Mouse (Mus musculus) heart, postnatal 0 days (tissue): ENCODE measurements at regions not wholly inside any gene's neighbourhood (a gene's known extent, or its start where the extent isn't known, plus 50 kb on each side); places are given as distances from the start of the nearest gene placed in this dataset.

ENCODE experiments used
- ATAC-seq: fragments of 200-750 bp; cut with Nextera tagmentation; 2 replicates; pipeline ENCODE4 v1.8.0; 2017; ENCODE audit warnings: low read depth, moderate number of reproducible peaks, moderate library complexity; ENCODE audit not compliant: insufficient read depth
- DNase-seq: peaks from one replicate; pipeline ENCODE4 v3.0.0-alpha.2; 2016; ENCODE audit warnings: low spot score
- H3K27ac ChIP-seq: fragments of 300-500 bp; sonication (generic); 2 replicates; pipeline ENCODE4 v1.5.1; 2014; ENCODE audit warnings: low read depth, mild to moderate bottlenecking
- H3K27me3 ChIP-seq: fragments of 300-500 bp; sonication (generic); 2 replicates; pipeline ENCODE4 v1.6.1; 2014; ENCODE audit warnings: low read length, mixed read lengths; ENCODE audit not compliant: control insufficient read depth, insufficient read depth
- H3K36me3 ChIP-seq: fragments of 300-500 bp; sonication (generic); replicated peaks from 2 replicates; pipeline ENCODE4 v1.6.1; 2014; ENCODE audit warnings: low read length, mixed read lengths; ENCODE audit not compliant: control insufficient read depth, insufficient read depth
- H3K4me1 ChIP-seq: fragments of 300-500 bp; sonication (generic); 2 replicates; pipeline ENCODE4 v1.6.1; 2014; ENCODE audit warnings: antibody characterized with exemption; ENCODE audit not compliant: control insufficient read depth, insufficient read depth
- H3K4me2 ChIP-seq: fragments of 300-500 bp; sonication (generic); 2 replicates; pipeline ENCODE4 v1.6.1; 2014; ENCODE audit warnings: low read depth, mild to moderate bottlenecking, low read length, moderate library complexity
- H3K4me3 ChIP-seq: fragments of 300-500 bp; sonication (generic); 2 replicates; pipeline ENCODE4 v1.5.1; 2014; ENCODE audit warnings: low read depth, low read length
- H3K9ac ChIP-seq: fragments of 300-500 bp; sonication (generic); replicated peaks from 2 replicates; pipeline ENCODE4 v1.6.1; 2014; ENCODE audit warnings: low read depth, low read length, mixed read lengths
- H3K9me3 ChIP-seq: fragments of 300-500 bp; sonication (generic); replicated peaks from 2 replicates; pipeline ENCODE4 v1.6.1; 2016; ENCODE audit warnings: low read length; ENCODE audit not compliant: control insufficient read depth
- CTCF ChIP-seq: IDR thresholded peaks from 2 replicates; pipeline ENCODE4 v1.5.1; 2016; ENCODE audit warnings: antibody characterized with exemption, control low read depth, low read depth
- EP300 ChIP-seq: IDR thresholded peaks from 2 replicates; pipeline ENCODE4 v1.6.1; 2016; ENCODE audit warnings: antibody characterized with exemption, low read depth
- WGBS: fragments of 180-500 bp; shearing (Covaris S2); extraction: QIAGEN DNeasy Blood & Tissue Kit; methylation state at CpG from one replicate; pipeline ENCODE4 v1.1.7; 2014; 5-methylcytosine and 5-hydroxymethylcytosine counted together

DNA sequence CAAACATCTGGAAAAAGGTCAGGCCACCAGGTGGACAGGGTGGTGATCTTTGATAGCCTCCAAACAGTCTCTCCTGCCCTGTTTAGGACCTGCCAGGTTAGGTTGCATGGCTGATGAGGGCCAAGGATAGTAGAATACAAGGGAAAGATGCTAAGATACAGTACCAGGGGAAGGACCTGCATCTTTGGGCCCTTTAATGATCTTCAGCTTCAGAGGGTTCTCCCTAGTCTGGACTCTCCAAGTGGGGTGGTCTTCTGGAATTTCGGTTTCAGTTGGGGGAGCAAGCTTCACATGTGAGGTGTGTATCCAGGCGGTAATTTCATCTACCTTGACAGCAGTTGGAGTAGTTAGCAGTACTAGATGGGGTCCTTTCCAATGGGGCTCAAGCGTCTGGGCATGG is 316.6 kb upstream of the Meis1 start:
- DNase-seq (no peak), ATAC-seq (no peak)
- Histone ChIP-seq H3K9ac (no peak overlapping the region), H3K4me1 (no peaks in the 10 kb centered on the region), H3K27ac (no peak overlapping the region), H3K27me3 (no peaks in the 10 kb centered on the region), H3K4me2 (no peak overlapping the region), H3K4me3 (no peak overlapping the region), H3K9me3 (no peaks in the 10 kb centered on the region), H3K36me3 (no peaks in the 10 kb centered on the region)
- no peak for TF ChIP-seq EP300
- no peak for TF ChIP-seq CTCF
- WGBS: 87% methylated on average over 3 of the region's 3 CpGs

DNA sequence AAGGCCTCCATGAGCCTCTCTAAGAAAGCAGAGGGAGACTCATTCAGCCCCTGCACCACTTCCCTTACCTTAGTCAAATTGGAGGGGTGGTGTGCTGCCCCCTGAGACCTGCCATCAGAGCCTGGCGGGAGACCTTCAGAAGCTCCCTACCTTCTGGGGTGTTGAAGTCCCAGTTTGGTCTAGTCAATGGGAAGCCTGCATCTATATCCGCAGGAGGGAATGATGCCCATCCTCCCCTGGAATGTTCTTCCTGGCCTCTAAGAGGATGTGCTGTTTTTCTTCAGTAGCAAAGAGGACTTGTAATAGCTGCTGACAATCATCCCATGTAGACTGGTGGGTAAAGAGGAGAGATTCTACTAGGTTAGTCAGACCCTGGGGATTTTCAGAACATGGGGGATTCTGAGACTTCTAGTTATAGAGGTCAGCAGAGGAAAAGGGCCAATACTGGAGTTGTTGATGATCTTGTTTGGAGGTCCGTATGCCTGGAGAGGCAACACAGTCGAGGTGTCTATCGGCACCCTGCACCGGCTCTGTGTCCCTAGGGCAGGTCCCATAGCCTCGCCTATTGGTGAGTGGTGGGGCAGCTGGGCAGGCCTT is 321.0 kb upstream of the Meis1 start:
- WGBS: 89% methylated on average over 7 of the region's 7 CpGs
- Histone ChIP-seq H3K27me3 (no peaks in the 10 kb centered on the region), H3K4me3 (no peak overlapping the region), H3K9ac (no peak overlapping the region), H3K4me1 (no peaks in the 10 kb centered on the region), H3K27ac (no peak overlapping the region), H3K36me3 (no peaks in the 10 kb centered on the region), H3K4me2 (no peak overlapping the region), H3K9me3 (no peaks in the 10 kb centered on the region)
- DNase-seq: no peak
- TF ChIP-seq CTCF (no peak), EP300 (no peak)
- no peak for ATAC-seq

DNA sequence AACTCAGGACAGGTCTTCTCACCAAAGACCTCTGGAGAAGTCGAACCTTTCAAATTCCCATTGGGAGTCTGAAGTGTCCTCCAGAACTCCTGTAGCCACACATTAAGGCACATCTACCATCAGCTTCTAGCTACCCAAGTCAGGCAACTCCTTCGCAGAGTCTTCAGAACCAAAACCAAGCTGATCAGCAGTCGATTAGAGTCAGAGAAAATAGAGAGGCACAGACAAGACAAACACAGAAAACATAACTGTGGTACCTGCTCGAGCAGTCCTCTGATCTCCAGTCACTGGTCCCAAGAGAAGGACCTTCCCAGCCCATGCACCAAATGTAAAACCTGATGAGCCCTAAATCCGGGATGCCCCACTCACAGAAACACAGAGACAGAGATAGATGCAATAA is 322.1 kb upstream of the Meis1 start:
- Histone ChIP-seq H3K9ac (no peak overlapping the region), H3K27me3 (no peaks in the 10 kb centered on the region), H3K4me3 (no peak overlapping the region), H3K27ac (no peak overlapping the region), H3K4me2 (no peak overlapping the region), H3K9me3 (no peaks in the 10 kb centered on the region), H3K4me1 (no peaks in the 10 kb centered on the region), H3K36me3 (no peaks in the 10 kb centered on the region)
- DNase-seq (no peak), ATAC-seq (no peak)
- TF ChIP-seq EP300 (no peak), CTCF (no peak)
- 84% methylated on average over 5 of the region's 5 CpGs for WGBS

DNA sequence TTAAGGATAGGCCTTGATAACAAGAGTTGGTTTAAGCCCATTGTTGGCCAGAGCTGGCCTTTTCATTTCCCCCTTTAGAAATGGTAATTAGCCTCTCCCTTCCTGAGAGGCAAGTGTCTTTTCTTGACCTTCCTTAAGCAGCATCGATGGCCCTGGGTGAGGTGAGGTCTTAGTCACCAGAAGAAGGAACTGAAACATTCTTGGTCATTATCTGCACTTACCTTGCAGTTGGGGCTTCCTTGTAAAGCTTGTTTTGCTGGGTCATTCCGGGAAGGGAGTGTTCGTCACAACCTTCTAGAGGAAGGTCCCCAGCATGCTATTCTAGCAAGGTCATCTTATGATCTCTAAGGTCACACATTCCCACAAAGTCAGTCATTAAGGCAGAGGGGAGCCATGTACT is 322.6 kb upstream of the Meis1 start:
- ATAC-seq: no peak
- no peak overlapping the region for H3K9ac ChIP-seq
- no peak overlapping the region for H3K27ac ChIP-seq
- WGBS: 50% methylated on average over 3 of the region's 3 CpGs
- no peak overlapping the region for H3K4me3 ChIP-seq
- H3K27me3 ChIP-seq: no peaks in the 10 kb centered on the region
- H3K9me3 ChIP-seq: no peaks in the 10 kb centered on the region
- no peak overlapping the region for H3K4me2 ChIP-seq
- no peaks in the 10 kb centered on the region for H3K36me3 ChIP-seq
- TF ChIP-seq EP300 (no peak), CTCF (no peak)
- H3K4me1 ChIP-seq: no peaks in the 10 kb centered on the region
- DNase-seq: no peak

DNA sequence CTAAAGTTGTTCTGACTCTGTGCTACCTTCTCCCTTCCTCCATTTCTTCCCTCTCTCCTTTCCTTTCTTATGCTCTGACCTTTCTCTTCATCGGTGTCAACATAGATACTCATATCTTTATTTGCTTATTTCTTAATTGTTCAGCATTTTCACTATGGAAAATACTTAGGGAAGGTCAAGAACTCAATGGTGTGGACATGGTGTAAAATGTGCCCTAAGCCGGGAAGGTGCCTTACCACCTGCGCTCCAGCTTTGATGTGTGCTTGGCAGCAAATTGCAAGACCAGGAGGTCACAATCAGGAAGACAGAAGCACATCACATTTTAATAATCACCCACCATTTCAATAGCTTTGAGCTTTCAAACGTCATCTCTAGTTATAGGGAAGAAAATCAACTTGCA is 324.0 kb upstream of the Meis1 start:
- Histone ChIP-seq H3K27me3 (no peaks in the 10 kb centered on the region), H3K27ac (no peak overlapping the region), H3K4me3 (no peak overlapping the region), H3K4me1 (no peaks in the 10 kb centered on the region), H3K36me3 (no peaks in the 10 kb centered on the region), H3K9ac (no peak overlapping the region), H3K4me2 (no peak overlapping the region), H3K9me3 (no peaks in the 10 kb centered on the region)
- ATAC-seq (no peak), DNase-seq (no peak)
- no peak for TF ChIP-seq CTCF
- no peak for TF ChIP-seq EP300
- 84% methylated on average over 4 of the region's 4 CpGs for WGBS

DNA sequence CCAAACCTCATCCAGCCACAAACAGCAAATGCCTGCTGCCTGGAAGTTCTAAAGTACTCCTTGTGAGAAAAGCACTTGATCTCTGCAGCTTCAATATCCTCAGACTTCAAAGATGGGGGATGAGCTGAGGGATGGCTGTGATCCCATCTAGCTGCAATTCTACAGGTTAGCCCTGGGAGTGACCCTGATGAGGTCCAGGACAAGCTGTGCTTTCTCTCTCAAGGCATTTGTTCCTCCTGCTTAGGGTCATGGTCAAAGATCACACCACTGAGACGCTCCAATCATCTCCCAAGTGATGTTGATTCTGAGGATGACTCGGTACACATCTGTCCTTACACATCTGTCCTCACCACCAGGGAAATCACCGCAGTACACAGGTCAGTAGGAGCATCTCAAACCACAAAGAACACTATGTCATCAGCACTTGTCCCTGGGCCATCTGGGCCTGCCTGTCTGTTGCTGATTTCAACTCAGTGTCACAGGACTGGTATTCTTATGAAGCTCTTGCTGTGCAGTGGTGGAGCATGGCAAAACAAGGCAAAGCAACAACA is 327.6 kb upstream of the Meis1 start:
- Histone ChIP-seq H3K4me3 (no peak overlapping the region), H3K4me1 (no peaks in the 10 kb centered on the region), H3K9me3 (no peaks in the 10 kb centered on the region), H3K9ac (no peak overlapping the region), H3K27me3 (no peaks in the 10 kb centered on the region), H3K27ac (no peak overlapping the region), H3K36me3 (no peaks in the 10 kb centered on the region), H3K4me2 (no peak overlapping the region)
- no peak for TF ChIP-seq EP300
- WGBS: 81% methylated on average over 3 of the region's 3 CpGs
- no peak for DNase-seq
- no peak for ATAC-seq
